Mouse (Mus musculus) hindbrain, embryonic 15.5 days (tissue): Measurements from ENCODE around the gene Mpc2. TPM values are rescaled to one million over a fixed set of nuclear protein-coding genes. Genes with fewer than 3 reads are reported as not detected.

Source experiments
- ATAC-seq: fragments of 200-750 bp; cut with Nextera tagmentation; 2 replicates; pipeline ENCODE4 v1.8.0; 2017; ENCODE audit warnings: low read depth, moderate number of reproducible peaks, moderate TSS enrichment; ENCODE audit not compliant: low FRiP score
- H3K27ac ChIP-seq: fragments of 300-500 bp; sonication (generic); replicated peaks from 2 replicates; pipeline ENCODE4 v1.5.1; 2015; ENCODE audit warnings: mild to moderate bottlenecking, inconsistent platforms
- H3K27me3 ChIP-seq: fragments of 300-500 bp; sonication (generic); 2 replicates; pipeline ENCODE4 v1.6.1; 2015; ENCODE audit warnings: control low read depth, inconsistent platforms
- H3K36me3 ChIP-seq: fragments of 300-500 bp; sonication (generic); 2 replicates; pipeline ENCODE4 v1.6.1; 2015; ENCODE audit warnings: control low read depth, inconsistent platforms
- H3K4me1 ChIP-seq: fragments of 300-500 bp; sonication (generic); replicated peaks from 2 replicates; pipeline ENCODE4 v1.6.1; 2015; ENCODE audit warnings: control low read depth, inconsistent platforms
- H3K4me2 ChIP-seq: fragments of 300-500 bp; sonication (generic); 2 replicates; pipeline ENCODE4 v1.6.1; 2015; ENCODE audit warnings: moderate library complexity, mild to moderate bottlenecking, inconsistent platforms
- H3K4me3 ChIP-seq: fragments of 300-500 bp; sonication (generic); 2 replicates; pipeline ENCODE4 v1.5.1; 2015; ENCODE audit warnings: mild to moderate bottlenecking, inconsistent platforms
- H3K9ac ChIP-seq: fragments of 300-500 bp; sonication (generic); 2 replicates; pipeline ENCODE4 v1.6.1; 2015; ENCODE audit warnings: inconsistent platforms
- H3K9me3 ChIP-seq: fragments of 300-500 bp; sonication (generic); 2 replicates; pipeline ENCODE4 v1.6.1; 2016; ENCODE audit warnings: control low read depth, inconsistent platforms
- WGBS: fragments of 180-500 bp; shearing (Covaris S2); methylation state at CpG from one replicate; pipeline ENCODE4 v1.1.7; 2015; 5-methylcytosine and 5-hydroxymethylcytosine counted together
- polyA plus RNA-seq: library from polyadenylated mRNA; unstranded; fragments of >200 nt; fragmentation: Nextera tagmentation; extraction: Ambion mirVana; gene quantifications from 2 replicates; pipeline ENCODE4 v1.2.1, GENCODE M21; 2015

The Mpc2 gene
- polyA plus RNA-seq, 1 experiment from 2014 or later: 202 TPM

DNA sequence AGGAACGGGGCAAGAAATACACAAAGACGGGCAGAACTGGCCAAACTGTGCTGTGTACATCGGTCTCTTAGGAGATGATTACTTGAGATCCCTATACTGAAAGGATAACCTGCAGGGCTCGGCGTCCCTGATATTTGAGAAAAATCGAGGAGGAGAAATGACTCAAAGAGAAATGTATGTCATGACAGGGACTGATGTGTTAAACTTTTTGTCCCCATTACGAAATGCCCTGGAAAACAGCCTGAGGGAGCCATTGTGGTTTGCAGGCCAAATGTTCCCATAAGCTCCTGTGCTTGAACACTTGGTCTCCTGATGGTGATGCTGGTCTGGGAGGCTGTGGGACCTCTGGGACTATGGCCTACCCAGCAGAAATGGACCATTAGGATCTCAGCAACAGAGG, 60.3 kb downstream of the Mpc2 start:
- Histone ChIP-seq H3K4me3 (no peak overlapping the region), H3K27me3 (no peaks in the 10 kb centered on the region), H3K9me3 (no peaks in the 10 kb centered on the region), H3K27ac (no peak overlapping the region), H3K4me1 (no peaks in the 10 kb centered on the region), H3K4me2 (no peak overlapping the region), H3K36me3 (no peaks in the 10 kb centered on the region), H3K9ac (no peak overlapping the region)
- WGBS: 94% methylated on average over 7 of the region's 7 CpGs
- no peak for ATAC-seq

Other genes with a start within 250 kb of the Mpc2 start
- gene Tiprl, start 223.6 kb upstream of the Mpc2 start, polyA plus RNA-seq: 125 and 134 TPM in 2 replicates
- 3.0 and 3.1 TPM in 2 replicates for gene Gpr161, start 164.8 kb upstream of the Mpc2 start, polyA plus RNA-seq
- 15.6 and 17.0 TPM in 2 replicates for gene Dcaf6, start 162 bp upstream of the Mpc2 start, polyA plus RNA-seq
- 0.12 and 0.56 TPM in 2 replicates for gene Adcy10, start 24.5 kb downstream of the Mpc2 start, polyA plus RNA-seq
- 156 TPM in 2 replicates for gene Mpzl1, start 173.9 kb downstream of the Mpc2 start, polyA plus RNA-seq
- 9.9 and 10.5 TPM in 2 replicates for gene Rcsd1, start 249.1 kb downstream of the Mpc2 start, polyA plus RNA-seq